ENCODE assay signal across 8 mouse cellular contexts in the genomic region with DNA sequence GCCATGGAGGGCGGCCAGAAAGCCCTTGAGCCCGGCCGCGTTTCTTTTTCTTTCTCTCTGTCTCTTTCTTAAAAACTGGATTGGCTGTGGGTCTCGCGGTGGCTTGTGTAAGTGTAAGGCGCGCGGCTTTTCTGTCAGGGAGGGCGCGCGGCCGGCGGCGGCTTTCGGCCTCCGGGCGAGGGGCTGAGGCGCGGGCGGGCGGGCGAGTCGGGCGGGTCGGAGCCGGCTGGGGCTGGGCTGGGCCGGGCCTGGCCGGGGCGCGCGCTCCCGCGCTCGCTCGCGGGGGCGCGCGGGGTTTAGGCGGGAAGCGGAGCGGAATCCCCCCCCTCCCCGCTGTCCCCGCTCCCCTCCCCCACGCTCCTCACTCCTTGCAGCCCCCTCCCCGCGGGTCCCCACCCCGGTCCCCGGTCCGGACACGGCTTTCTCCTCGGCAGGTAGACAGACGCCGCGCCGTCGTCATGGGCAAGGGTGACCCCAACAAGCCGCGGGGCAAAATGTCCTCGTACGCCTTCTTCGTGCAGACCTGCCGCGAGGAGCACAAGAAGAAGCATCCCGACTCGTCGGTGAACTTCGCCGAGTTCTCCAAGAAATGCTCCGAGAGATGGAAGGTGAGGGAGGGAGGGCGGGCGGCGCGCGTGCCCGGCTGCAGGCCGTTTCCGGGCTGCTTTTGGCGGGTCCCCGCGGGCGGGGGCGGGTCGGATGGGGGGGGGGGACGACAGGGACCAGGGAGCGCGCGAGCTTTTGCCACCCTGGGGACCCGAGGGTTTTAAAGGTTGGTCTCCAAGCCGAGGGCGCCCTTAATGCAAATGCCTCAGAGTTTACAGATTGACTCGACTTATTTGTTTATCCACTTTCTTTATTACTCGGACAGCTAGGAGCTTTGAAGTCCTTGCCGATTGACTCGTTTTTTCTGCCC. TPM values are rescaled to one million over a fixed set of nuclear protein-coding genes. Genes with fewer than 3 reads are reported as not detected.
DNase-seq lines count a peak whose midpoint lies in the region; ATAC-seq and TF ChIP-seq lines count a peak whose summit lies in the region.

No protein-coding gene starts in this region.

- H3K9me3 ChIP-seq in G1E (replicated peaks): no peaks in the 10 kb centered on the region
- no peaks in the 10 kb centered on the region for H3K9me3 ChIP-seq in embryonic facial prominence, embryonic 10.5 days
- H3K9me3 ChIP-seq in hindbrain, embryonic 12.5 days (replicated peaks): no peaks in the 10 kb centered on the region
- no peaks in the 10 kb centered on the region for H3K9me3 ChIP-seq in neural tube, embryonic 15.5 days (replicated peaks)

- H3K4me3 ChIP-seq in G1E (ENCODE audit: low read depth, low read length): peak overlapping the region; percentile 82
- H3K4me3 ChIP-seq in embryonic facial prominence, embryonic 10.5 days: peak overlapping the region; percentile 92
- H3K4me3 ChIP-seq in hindbrain, embryonic 12.5 days: peak overlapping the region; percentile 80
- H3K4me3 ChIP-seq in liver, adult 2 months (ENCODE audit: insufficient read depth, low read depth, low read length): peak overlapping the region; percentile 89
- peak overlapping the region; percentile 82 for H3K4me3 ChIP-seq in neural tube, embryonic 15.5 days (replicated peaks)

- no peaks in the 10 kb centered on the region for H3K27me3 ChIP-seq in G1E (ENCODE audit: insufficient read depth, low read length)
- H3K27me3 ChIP-seq in embryonic facial prominence, embryonic 10.5 days (replicated peaks; ENCODE audit: low read depth, poor library complexity, severe bottlenecking): no peaks in the 10 kb centered on the region
- no peaks in the 10 kb centered on the region for H3K27me3 ChIP-seq in hindbrain, embryonic 12.5 days
- no peaks in the 10 kb centered on the region for H3K27me3 ChIP-seq in liver, adult 2 months (ENCODE audit: control insufficient read depth, insufficient read depth, low read length)
- 0 out of 2 replicates have a peak, but pooled peaks cover 3% of the 10 kb centered on the region for H3K27me3 ChIP-seq in neural tube, embryonic 15.5 days (replicated peaks)

- H3K27ac ChIP-seq in embryonic facial prominence, embryonic 10.5 days (replicated peaks): peak overlapping the region; percentile 100
- H3K27ac ChIP-seq in hindbrain, embryonic 12.5 days: peak overlapping the region; percentile 100
- peak overlapping the region; percentile 92 for H3K27ac ChIP-seq in liver, adult 2 months (replicated peaks; ENCODE audit: insufficient read depth, low read depth, low read length)
- H3K27ac ChIP-seq in neural tube, embryonic 15.5 days (replicated peaks): peak overlapping the region; percentile 98

- DNase-seq in gastrocnemius, postnatal 4 days (ENCODE audit: low spot score in 2 of 2): peak; percentile 44 to 55
- DNase-seq in gastrocnemius, postnatal 25 days: no peak
- peak; percentile 48 for DNase-seq in G1E (ENCODE audit: low spot score)
- DNase-seq in embryonic facial prominence, embryonic 10.5 days (ENCODE audit: low spot score): peak; percentile 80
- no peak for DNase-seq in liver, adult 2 months (ENCODE audit: extremely low read depth, low read depth, low spot score)
- no peak for DNase-seq in left cerebral cortex, postnatal 36 days (ENCODE audit: low spot score in 2 of 2)

- H3K4me1 ChIP-seq in G1E (ENCODE audit: insufficient read depth, low read depth, low read length): peaks cover 34% of the 10 kb centered on the region
- peaks cover 18% of the 10 kb centered on the region for H3K4me1 ChIP-seq in embryonic facial prominence, embryonic 10.5 days
- H3K4me1 ChIP-seq in hindbrain, embryonic 12.5 days: peaks cover 9% of the 10 kb centered on the region
- H3K4me1 ChIP-seq in liver, adult 2 months (ENCODE audit: control insufficient read depth, insufficient read depth, low read length): no peaks in the 10 kb centered on the region; the same call in 1 of the 2 replicates
- peaks cover 10% of the 10 kb centered on the region for H3K4me1 ChIP-seq in neural tube, embryonic 15.5 days

- ATAC-seq in G1E (ENCODE audit: extremely low read depth, insufficient number of reproducible peaks, low FRiP score, poor library complexity, severe bottlenecking): no peak
- peak; percentile 58 for ATAC-seq in hindbrain, embryonic 12.5 days (ENCODE audit: low FRiP score)
- peak; percentile 65 for ATAC-seq in neural tube, embryonic 15.5 days (ENCODE audit: low FRiP score)

- WGBS in embryonic facial prominence, embryonic 10.5 days: under 1% methylated on average over 96 of the region's 96 CpGs
- WGBS in hindbrain, embryonic 12.5 days: under 1% methylated on average over 65 of the region's 96 CpGs
- WGBS in liver, adult 2 months: 1% methylated on average over 93 of the region's 96 CpGs
- 0% methylated on average over 58 of the region's 96 CpGs for WGBS in neural tube, embryonic 15.5 days

- H3K4me2 ChIP-seq in hindbrain, embryonic 12.5 days (replicated peaks): peak overlapping the region; percentile 74
- H3K4me2 ChIP-seq in neural tube, embryonic 15.5 days: peak overlapping the region; percentile 99

- peaks cover 44% of the 10 kb centered on the region for H3K36me3 ChIP-seq in G1E (replicated peaks)
- peaks cover 48% of the 10 kb centered on the region for H3K36me3 ChIP-seq in embryonic facial prominence, embryonic 10.5 days (replicated peaks)
- H3K36me3 ChIP-seq in hindbrain, embryonic 12.5 days: 0 out of 2 replicates have a peak, but pooled peaks cover 5% of the 10 kb centered on the region
- H3K36me3 ChIP-seq in liver, adult 2 months (ENCODE audit: control insufficient read depth, insufficient read depth, low read length): peaks cover 5% of the 10 kb centered on the region
- H3K36me3 ChIP-seq in neural tube, embryonic 15.5 days: no peaks in the 10 kb centered on the region

- no peak for TF ChIP-seq POLR2A in liver, adult 2 months (IDR thresholded peaks at IDR 0.05; ENCODE audit: extremely low read depth, insufficient read depth, low read length)

- intact Hi-C loops in left cerebral cortex, postnatal 36 days (cut with DNase I): no loop called here

- H3K79me2 ChIP-seq in liver, adult 2 months (ENCODE audit: control insufficient read depth, insufficient read depth, low read length): no peaks in the 10 kb centered on the region

- no peak for TF ChIP-seq CTCF in G1E (IDR thresholded peaks at IDR 0.05; ENCODE audit: low read depth, low read length)
- no peak for TF ChIP-seq CTCF in liver, adult 2 months (IDR thresholded peaks at IDR 0.05; ENCODE audit: low read depth, low read length)

- peak overlapping the region; percentile 97 for H3K9ac ChIP-seq in hindbrain, embryonic 12.5 days
- peak overlapping the region; percentile 96 for H3K9ac ChIP-seq in liver, adult 2 months (ENCODE audit: low read depth, low read length)
- peak overlapping the region; percentile 86 for H3K9ac ChIP-seq in neural tube, embryonic 15.5 days (replicated peaks)

RNA-seq across cellular contexts. Expression of a gene that starts 0.7 kb away (rescaled TPM):
- total RNA-seq in gastrocnemius, postnatal 4 days (2021): 100 to 1,000 TPM in 1 of 2 experiments, 10 to 100 TPM in 1; 99.6 to 103 TPM
- 1 to 10 TPM; 2.7 to 5.6 TPM for total RNA-seq in gastrocnemius, postnatal 25 days (2021)
- total RNA-seq in G1E (2014; fragmentation: Nextera tagmentation): 377 and 610 TPM in 2 replicates
- total RNA-seq in G1E (2017): 197 and 208 TPM in 2 replicates
- 118 and 132 TPM in 2 replicates for polyA plus RNA-seq in G1E (2012)
- 579 and 587 TPM in 2 replicates for polyA plus RNA-seq in embryonic facial prominence, embryonic 10.5 days (2016; fragmentation: Nextera tagmentation; extraction: Ambion mirVana)
- polyA plus RNA-seq in hindbrain, embryonic 12.5 days (2016; fragmentation: Nextera tagmentation; extraction: Ambion mirVana): 331 and 384 TPM in 2 replicates
- total RNA-seq in liver, adult 2 months (2014; rRNA removed): 2.6 and 3.1 TPM in 2 replicates
- 0.52 and 0.65 TPM in 2 replicates for polyA plus RNA-seq in liver, adult 2 months (2012; rRNA removed)
- 41.8 and 135 TPM in 2 replicates for polyA plus RNA-seq in neural tube, embryonic 15.5 days (2015; fragmentation: Nextera tagmentation; extraction: Ambion mirVana)
- total RNA-seq in left cerebral cortex, postnatal 36 days (2021): 1 to 10 TPM; 4.3 to 6.7 TPM

RNA-seq across cellular contexts. Expression of a gene that starts 24.7 kb away (rescaled TPM):
- total RNA-seq in gastrocnemius, postnatal 4 days (2021): 10 to 100 TPM; 25.3 to 31.6 TPM
- 10 to 100 TPM; 10.2 to 18.5 TPM for total RNA-seq in gastrocnemius, postnatal 25 days (2021)
- 17.3 and 17.4 TPM in 2 replicates for total RNA-seq in G1E (2014; fragmentation: Nextera tagmentation)
- total RNA-seq in G1E (2017): 55.5 and 79.5 TPM in 2 replicates
- 24.5 and 30.5 TPM in 2 replicates for polyA plus RNA-seq in G1E (2012)
- polyA plus RNA-seq in embryonic facial prominence, embryonic 10.5 days (2016; fragmentation: Nextera tagmentation; extraction: Ambion mirVana): 72.8 and 76.0 TPM in 2 replicates
- 89.9 and 90.4 TPM in 2 replicates for polyA plus RNA-seq in hindbrain, embryonic 12.5 days (2016; fragmentation: Nextera tagmentation; extraction: Ambion mirVana)
- total RNA-seq in liver, adult 2 months (2014; rRNA removed): 4.2 and 5.6 TPM in 2 replicates
- polyA plus RNA-seq in liver, adult 2 months (2012; rRNA removed): 3.5 TPM in 2 replicates
- 25.0 and 26.2 TPM in 2 replicates for polyA plus RNA-seq in neural tube, embryonic 15.5 days (2015; fragmentation: Nextera tagmentation; extraction: Ambion mirVana)
- total RNA-seq in left cerebral cortex, postnatal 36 days (2021): 10 to 100 TPM in 1 of 2 experiments, 1 to 10 TPM in 1; 8.9 to 12.0 TPM

RNA-seq across cellular contexts. Expression of a gene that starts 56.7 kb away (rescaled TPM):
- total RNA-seq in gastrocnemius, postnatal 4 days (2021): under 1 TPM in 1 of 2 experiments, not detected in 1; 0.42 TPM
- total RNA-seq in gastrocnemius, postnatal 25 days (2021): not detected
- not detected in 2 replicates for total RNA-seq in G1E (2014; fragmentation: Nextera tagmentation)
- not detected in 2 replicates for total RNA-seq in G1E (2017)
- polyA plus RNA-seq in G1E (2012): not detected in 2 replicates
- polyA plus RNA-seq in embryonic facial prominence, embryonic 10.5 days (2016; fragmentation: Nextera tagmentation; extraction: Ambion mirVana): 0.45 and 1.1 TPM in 2 replicates
- polyA plus RNA-seq in hindbrain, embryonic 12.5 days (2016; fragmentation: Nextera tagmentation; extraction: Ambion mirVana): 1.5 and 1.6 TPM in 2 replicates
- total RNA-seq in liver, adult 2 months (2014; rRNA removed): not detected in 2 replicates
- not detected in 2 replicates for polyA plus RNA-seq in liver, adult 2 months (2012; rRNA removed)
- polyA plus RNA-seq in neural tube, embryonic 15.5 days (2015; fragmentation: Nextera tagmentation; extraction: Ambion mirVana): 12.5 and 13.0 TPM in 2 replicates
- 10 to 100 TPM; 44.0 to 48.8 TPM for total RNA-seq in left cerebral cortex, postnatal 36 days (2021)

Comparison
In these comparisons a context has a peak if more than half of its experiments do, and no peak if none do; other contexts are left out.
1. DNase-seq: peak in gastrocnemius, postnatal 4 days (2 of 2), G1E (single experiment) and embryonic facial prominence, embryonic 10.5 days (single experiment); none in gastrocnemius, postnatal 25 days (single experiment), liver, adult 2 months (single experiment) and left cerebral cortex, postnatal 36 days (0 of 2).
2. RNA of a gene that starts 0.7 kb away (total RNA-seq): 197 to 610 TPM in G1E and 99.6 to 103 TPM in gastrocnemius, postnatal 4 days; 4.3 to 6.7 TPM in left cerebral cortex, postnatal 36 days, 2.7 to 5.6 TPM in gastrocnemius, postnatal 25 days and 2.6 to 3.1 TPM in liver, adult 2 months; every median in the first group is over 10 times any median in the second.
3. RNA of a gene that starts 56.7 kb away (total RNA-seq): 44.0 to 48.8 TPM in left cerebral cortex, postnatal 36 days; 0.42 TPM in gastrocnemius, postnatal 4 days, not detected in gastrocnemius, postnatal 25 days, not detected in G1E and not detected in liver, adult 2 months; every median in the first group is over 10 times any median in the second.
4. Peak in every context shown above with its lines, with median percentiles within 50 percentile points of each other: H3K4me3 ChIP-seq, H3K27ac ChIP-seq and H3K9ac ChIP-seq.